Mouse (Mus musculus): ENCODE measurements at regions not wholly inside any gene's neighbourhood (a gene's known extent, or its start where the extent isn't known, plus 50 kb on each side); places are given as distances from the start of the nearest gene placed in this dataset.
A peak's percentile ranks its signal among the peaks of the same experiment; 100 is the strongest.

DNA sequence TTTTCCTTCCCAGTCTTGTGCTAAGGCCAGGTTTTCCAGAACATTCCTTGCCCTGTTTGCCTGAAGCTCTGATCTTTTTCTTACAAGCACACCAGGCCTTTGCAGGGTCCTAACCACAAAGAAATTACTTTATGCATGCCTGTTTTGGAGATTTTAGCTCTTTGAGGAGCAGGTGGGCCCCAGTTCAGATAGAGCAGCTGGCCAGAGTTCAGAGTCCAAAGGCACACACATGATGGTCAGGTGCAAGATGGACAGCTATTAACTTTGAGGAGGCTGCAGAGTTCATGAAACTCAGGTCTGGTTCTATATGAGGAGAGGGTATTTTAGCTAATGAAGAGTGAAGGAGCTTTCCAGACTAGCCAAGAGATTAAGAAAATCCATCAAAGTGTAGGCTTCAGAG lies 125.8 kb upstream of the Maf start:
- no peak for DNase-seq (ENCODE audit: low spot score in 2 of 2)

DNA sequence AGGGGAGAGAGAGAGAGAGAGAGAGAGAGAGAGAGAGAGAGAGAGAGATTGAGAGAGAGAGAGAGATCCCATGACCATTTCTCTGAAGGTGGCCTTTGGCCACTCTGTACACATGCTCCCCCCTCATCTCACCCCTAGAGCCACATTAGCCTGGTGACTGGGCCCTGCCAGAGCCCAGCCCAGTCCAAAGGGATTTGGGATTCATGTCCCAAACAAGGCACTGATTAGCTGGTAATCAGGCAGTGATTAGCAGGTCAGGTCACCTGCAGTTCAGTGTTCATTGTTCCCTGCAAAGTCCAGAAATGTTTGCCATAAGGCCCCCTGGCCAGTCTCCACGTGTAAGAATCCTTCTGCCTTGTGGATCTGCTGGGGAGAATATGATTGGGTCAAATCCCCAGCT lies 124.1 kb upstream of the Maf start:
- no peak for DNase-seq (ENCODE audit: low spot score in 2 of 2)

DNA sequence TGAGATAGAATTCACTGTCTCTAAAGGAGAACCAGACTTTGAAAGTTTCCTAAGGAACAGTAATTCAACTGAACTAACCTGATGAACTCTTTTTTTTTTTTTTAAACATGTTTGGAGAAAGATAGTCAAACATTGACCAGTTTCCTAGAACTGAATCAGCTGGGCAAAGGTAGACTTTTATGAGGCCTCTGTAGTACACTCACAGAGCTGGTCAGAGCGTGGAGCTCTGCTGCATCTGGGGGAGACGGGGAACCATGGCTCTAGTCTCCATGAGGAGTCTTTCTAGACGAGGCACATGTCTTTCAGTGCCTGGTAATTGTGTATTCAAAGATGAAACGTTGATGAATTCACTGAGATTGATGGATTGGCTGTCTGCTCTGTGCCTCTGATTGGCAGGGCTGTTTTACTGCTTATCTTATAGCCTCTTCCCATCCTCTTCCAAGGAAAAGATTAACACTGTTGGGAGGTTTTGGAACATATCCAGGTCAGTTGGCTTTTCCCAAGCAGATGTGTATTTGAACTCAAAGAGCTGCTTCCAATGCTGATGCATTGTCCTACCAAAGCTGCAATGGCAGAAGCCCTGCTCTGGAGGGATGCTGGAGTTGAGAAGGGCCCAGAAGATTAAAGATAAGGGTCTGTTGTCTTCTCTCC lies 122.5 kb upstream of the Maf start:
- DNase-seq (ENCODE audit: low spot score in 2 of 2): no peak

DNA sequence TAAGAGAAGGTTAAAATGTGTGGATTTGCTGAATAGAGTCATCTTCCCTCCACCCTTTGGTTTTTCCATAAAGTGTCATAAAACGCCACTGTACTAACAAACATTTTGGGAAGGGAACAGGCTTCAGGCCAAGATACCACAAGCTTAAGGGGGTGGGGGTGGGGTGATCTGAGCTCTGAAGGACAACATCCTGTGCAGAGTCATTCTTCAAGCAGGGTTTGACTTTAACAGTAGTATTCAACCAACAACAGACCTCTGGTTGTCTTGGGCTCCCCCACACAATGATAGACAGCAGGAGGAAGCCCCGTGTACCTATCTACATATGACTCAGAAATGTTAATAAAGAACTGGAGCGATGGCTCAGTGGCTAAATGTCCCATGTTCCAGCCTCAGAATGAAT lies 118.9 kb upstream of the Maf start:
- DNase-seq (ENCODE audit: low spot score in 2 of 2): no peak

DNA sequence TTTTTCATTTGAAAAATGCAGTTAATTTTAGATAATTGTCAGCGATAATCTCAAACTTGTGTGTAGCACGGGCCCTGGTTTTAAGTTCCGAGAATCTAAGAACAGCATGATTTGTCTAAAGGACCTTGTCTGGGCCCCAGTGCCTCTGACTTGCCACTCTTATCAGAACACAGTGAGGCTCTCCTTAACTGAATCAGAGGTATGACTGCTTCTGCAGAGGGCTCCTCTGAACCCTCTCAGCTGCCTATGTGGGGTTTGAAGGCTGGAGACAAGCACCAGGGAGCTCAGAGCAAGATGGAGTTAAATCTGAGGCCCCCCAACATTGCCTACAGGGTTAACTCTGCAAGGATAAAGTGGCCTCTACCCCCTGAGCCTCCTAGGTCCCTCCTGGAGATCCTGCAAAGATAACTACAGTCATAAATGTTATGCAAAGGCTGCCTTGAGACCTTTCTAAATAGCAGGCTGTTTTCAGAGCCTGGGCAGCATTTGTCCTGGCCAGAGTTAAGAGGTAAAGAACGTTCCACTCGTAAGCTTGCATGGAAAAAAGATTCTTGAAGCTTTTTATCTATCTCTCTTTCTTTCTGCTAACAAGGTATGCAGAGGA lies 118.4 kb upstream of the Maf start:
- DNase-seq (ENCODE audit: low spot score in 2 of 2): no peak

DNA sequence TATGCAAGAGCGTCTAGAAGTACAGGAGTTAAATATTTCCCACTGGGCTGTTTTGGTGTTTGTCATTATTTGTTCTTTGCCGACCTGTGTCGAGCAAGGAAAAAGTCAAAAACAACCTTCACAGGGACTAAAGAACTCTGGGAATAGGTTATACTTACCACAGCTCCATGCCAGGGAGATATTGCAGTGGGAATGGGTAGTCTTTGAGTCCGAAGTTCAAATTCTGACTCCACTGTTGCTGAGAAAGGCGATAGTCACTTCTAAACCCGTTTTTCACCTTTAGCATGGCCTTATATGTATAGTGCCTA lies 116.8 kb upstream of the Maf start:
- DNase-seq (ENCODE audit: low spot score in 2 of 2): no peak

DNA sequence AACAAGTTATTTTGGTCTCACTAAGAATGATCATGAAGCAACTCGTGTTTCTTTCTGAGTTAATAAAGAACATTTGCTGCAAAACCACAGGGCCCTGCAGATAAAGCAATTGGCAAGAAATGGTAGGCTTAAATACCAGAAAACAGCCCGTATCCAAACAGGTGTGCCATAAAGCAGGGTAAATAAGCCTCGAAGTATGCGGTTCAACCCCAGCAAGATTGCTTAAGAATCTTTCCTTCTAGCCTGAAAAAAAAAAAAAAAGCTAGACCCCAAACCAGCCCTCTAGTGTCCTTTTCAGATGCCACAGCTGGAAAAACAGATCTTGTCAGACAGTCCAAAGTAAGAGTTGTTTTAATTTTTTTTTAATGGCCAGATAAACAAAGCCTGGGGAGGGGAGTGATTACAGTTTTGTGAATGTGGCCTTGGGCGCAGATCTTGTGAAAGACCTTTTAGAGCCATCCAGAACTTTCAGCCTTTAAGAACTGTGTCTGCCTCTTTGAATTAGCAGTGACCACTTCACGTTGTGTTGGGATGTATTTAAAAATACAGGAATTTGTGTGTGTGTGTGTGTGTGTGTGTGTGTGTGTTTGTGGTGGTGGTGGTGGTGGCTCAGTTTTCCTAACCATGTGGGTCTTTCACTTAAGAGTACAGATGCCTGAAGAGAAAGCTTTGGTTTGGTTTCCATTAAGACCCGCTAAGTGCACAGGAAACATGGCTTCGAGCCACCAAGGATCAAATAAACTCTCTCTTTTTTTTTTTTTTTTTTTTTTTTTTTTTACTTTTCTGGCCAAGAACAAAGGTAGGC lies 116.3 kb upstream of the Maf start:
- no peak for DNase-seq (ENCODE audit: low spot score in 2 of 2)

DNA sequence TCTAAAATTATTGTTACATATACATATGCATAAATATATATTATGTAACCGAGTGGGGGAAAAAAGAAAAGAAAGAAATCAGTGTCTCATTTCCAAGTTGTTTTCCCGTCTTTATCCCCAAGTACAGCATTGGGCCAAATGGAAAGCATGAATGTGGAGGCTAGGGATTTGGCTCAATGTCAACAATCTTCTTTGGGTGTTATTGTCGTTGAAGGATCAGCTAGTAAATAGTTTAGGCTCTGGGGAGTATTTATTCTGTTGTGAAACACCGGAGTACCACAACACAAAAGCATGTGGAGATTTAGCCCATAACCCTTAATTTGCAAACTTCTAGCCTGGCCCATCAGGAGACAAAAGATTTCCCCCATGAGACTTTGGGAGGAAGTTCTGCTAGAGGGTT lies 105.8 kb upstream of the Maf start:
- no peak for DNase-seq (ENCODE audit: low spot score in 2 of 2)

DNA sequence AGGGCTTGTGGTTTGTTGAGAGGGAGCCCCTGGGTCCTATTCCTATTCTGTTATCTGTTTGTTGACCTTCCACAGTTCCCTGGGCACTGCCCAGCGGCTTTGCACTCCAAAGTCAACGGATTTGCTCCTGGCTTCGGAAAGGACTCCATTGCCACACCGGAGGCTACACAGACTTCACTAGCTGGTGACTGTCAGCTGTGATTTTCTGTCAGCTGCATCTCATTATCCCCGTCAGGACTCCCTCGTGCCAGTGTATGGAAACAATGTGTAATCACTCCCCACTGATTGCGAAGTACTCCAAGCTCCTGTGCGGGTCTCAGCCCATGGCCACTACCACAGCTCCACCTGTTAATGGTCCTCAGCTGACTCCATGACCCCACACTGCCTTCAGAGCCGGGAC lies 99.0 kb upstream of the Maf start:
- peak in 1 of 2 experiments; percentile 3 for DNase-seq (ENCODE audit: low spot score in 2 of 2)

DNA sequence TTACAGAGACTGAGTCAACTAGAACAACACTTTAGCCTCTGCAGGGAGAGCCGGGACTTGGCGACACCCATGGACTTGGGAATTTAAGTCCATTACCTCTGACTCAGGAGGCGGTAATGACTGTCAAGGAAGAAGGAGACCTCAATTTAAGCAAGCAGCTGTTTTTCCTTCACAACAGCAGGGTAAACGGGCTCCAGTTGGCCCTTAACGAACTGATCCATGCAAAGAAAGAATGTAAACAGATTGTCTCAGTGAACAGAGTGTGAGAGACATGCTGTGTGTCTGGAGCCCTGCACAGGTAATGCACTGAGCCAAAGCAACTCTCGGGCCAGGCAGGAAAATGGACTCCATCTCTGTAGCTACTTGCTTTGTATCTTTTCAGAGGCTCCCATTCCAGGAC lies 98.5 kb upstream of the Maf start:
- no peak for DNase-seq (ENCODE audit: low spot score in 2 of 2)

DNA sequence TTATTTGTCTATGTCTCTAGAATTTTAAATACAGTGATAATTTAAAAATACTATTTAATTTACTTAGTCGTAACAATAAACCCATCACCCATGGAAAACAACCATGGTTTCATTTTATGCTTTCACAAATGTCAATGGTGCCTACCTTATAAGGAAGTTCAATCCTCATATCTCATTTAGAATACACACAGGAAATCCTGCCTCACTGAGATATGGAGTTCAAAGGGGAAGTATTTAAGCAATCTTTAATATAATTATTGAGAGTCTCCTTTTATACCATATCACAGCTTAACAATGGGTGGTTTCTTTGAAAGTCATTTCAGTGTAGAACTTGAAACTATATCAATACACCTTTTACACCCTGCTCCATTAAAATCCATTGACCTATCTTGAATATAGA lies 86.0 kb upstream of the Maf start:
- no peak for DNase-seq (ENCODE audit: low spot score in 2 of 2)

DNA sequence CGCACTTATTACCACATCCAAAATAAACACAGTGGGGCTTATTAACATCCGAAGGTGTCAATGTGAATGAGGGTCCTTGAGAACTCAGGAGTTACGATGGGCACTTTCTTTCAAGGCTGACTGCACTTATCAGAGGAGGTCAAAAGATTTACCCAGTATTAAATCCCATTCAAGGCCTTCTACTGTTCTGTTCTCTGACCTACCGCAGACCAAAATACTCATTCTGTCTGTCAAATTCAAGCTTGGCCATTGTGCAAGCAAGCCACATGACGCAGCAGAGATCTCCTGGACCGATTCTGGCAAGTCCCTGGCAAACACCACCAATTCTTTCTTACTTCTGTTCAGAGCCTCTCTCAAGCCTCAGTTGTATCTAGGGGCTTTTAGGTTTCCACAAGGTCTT lies 80.8 kb upstream of the Maf start:
- DNase-seq (ENCODE audit: low spot score in 2 of 2): no peak

DNA sequence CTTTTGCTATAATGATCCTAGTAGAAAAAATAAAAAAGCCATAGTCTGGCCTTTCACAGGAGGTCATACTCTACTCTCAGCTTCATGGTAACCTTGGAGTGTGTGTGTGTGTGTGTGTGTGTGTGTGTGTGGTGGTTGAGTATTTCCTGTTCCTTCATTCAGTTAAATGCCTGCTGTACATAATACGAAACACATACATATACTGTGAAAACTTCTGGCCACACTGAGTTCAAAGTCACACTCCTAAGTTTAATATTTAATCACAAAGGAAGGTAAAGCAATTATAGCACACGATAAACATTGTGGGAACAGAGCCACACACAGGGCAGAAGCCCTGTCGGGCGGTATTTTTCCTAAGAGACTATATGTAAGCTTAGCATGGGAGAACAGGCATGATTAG lies 78.6 kb upstream of the Maf start:
- DNase-seq (ENCODE audit: low spot score in 2 of 2): no peak

DNA sequence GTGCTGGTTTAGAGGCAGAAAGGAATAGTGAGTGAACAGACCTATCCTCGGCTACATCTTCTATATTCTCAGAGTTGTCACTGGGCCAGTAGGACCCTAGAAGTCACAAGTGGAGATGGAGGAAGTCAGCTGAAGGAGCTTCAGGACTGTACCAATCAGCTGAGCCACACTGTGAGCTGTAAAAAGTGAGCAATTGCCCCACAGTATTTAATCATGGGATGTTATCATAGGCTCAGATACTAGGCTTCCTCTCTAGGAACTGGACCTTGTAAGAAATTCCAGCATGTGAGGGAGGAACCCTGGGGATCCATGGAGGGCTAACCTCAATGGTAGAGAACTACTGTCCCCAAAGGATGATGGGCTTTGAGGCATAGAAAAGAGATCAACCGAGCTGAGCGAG lies 78.2 kb upstream of the Maf start:
- no peak for DNase-seq (ENCODE audit: low spot score in 2 of 2)

DNA sequence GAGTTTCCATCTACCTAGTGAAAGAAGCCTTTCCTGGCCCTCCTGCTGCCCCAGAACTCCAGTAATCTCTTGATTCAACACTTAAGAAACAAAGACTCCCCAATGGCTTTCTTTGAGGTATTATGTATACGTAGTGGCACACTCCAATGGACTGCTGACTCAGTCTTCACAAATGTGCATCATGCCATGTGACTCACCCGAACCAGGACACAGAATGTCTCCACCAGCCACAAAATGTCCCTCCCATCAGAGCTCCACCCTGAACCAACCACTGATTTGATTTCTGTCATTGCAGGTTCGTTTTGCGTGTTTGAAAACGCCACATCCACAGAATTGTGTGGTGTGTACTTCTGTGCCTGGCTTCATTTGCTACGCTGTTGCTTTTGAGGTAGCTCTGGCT lies 75.8 kb upstream of the Maf start:
- no peak for DNase-seq (ENCODE audit: low spot score in 2 of 2)

DNA sequence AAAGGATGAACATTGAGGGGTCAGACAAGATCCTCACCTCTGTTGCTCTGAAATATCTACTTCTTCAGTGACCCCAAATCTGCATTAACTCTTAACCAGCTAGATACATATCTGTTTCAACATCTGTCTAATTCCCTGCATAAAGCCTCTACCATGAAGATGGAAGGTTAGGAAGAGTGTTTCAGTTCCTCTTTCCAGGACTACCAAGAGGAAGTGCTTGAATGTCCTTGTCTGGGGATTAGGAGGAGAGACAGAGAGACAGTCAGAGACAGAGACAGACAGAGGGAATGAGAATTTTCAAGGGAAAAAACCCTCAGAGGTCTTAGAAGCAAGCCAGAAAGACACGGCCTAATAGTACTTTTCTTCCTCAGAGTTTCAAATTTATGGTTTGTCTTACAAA lies 70.8 kb upstream of the Maf start:
- no peak for DNase-seq (ENCODE audit: low spot score in 2 of 2)

DNA sequence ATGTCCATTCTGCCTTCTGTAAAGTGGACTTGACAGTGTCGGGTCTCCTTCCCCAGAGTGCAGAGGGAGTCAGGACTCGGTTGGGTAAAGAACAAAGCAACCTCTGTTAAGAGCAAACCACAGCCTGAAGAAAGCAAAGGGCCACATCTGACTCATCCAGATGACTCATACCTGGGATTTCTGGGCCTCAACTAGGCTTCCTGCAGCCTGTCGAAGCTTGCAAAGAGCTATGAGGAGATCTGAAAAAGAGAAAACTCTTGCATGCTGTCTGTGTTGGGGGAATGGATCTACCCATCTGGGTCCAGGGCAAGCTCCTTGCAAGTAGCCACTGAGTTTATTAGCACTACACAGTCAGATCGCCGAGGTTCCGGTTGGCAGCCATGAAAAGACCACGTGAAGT lies 63.5 kb upstream of the Maf start:
- DNase-seq (ENCODE audit: low spot score in 2 of 2): no peak

DNA sequence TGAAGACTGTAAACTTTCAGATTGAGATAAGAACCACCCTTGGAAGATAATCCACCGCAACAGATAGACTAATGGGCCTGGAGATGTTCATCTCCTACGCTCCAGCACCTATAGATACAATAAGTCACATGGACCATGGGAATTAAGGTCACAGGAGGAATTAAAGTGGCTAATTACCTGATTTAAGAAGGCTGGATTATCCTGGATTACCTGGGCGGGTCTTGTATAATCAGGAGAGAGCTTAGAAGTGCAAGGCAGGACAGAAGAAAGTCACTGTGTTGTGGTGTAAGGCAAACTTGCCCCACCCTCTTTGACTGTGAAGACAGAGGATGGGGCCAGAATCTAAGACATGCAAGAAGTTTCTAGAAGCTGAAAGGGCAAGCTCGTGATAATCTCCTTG lies 61.0 kb upstream of the Maf start:
- DNase-seq (ENCODE audit: low spot score in 2 of 2): no peak

DNA sequence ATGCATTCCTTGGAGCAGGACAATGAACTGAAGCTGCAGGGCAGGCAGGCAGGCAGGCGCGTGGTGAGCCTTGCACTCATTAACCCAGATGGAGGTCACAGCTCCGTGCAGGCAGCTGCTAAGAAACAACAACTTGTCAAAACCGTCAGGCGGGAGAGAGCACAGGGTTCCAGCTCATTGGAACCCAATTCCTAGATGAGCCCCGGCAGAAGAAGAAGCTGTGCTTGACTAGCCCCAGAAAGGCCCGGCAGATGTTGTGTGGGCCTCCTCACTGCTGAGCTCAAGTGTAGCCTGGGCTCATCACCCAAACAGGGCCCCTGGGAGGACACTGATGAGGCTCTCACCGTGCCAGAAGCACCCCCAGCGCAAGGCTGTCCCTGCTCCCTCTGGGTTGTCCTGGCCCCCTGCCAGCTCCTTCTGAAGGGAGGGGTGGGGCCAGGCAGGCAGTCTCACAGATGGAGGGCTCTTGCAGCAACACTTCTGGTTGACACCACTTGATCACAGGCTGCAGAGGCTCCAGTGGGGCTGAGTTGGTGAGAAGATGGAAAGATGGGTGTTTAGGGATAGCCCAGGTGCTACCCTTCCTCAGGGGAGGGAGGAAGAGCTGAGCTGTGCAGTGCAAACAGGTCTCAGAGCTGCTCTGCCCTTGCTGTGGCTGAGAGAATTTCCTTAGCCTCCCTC lies 58.8 kb upstream of the Maf start:
- DNase-seq (ENCODE audit: low spot score in 2 of 2): peak; percentile 4 to 13

DNA sequence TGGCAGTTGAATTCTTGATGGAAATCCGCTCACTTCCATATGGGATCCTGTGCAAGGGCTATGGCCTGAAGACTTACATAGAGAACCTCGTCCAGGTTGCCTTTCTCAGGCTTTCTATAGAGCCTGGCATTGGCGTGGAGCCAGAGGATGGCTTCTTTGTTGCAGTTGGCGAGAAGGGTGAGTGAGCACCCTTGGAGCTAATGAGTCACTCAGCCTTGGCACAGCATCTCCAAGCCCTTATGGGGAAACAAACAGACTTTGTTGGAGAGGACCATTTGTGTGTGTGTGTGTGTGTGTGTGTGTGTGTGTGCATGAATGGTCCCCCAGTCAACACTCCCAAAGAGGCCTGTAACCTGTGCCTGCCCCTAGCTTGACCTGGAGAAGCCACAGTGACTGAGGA lies 57.0 kb upstream of the Maf start:
- DNase-seq (ENCODE audit: low spot score in 2 of 2): no peak

DNA sequence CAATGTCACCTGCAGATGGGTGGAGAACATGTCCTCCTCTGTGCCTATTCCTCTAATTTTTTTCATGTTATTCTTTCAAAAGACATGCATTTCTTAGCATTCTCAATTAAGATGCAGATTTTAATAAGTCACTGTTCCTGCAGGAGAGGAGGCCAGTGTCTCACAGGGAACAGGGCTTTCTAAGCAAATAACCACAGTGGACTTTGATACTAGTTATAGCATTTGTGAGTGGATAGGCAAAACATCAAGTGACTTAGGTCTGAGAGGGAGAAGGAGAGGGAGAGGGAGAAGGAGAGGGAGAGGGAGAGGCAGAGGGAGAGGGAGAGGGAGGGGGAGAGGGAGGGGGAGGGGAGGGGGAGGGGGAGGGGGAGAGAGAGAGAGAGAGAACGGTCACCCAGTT lies 50.4 kb upstream of the Maf start:
- no peak for DNase-seq (ENCODE audit: low spot score in 2 of 2)
